Mouse (Mus musculus): ENCODE measurements around the gene Upk1b. TPM values are rescaled to one million over a fixed set of nuclear protein-coding genes. Genes with fewer than 3 reads are reported as not detected.

Gene Upk1b
- polyA plus RNA-seq, 1 experiment = 0.31 TPM

- WGBS = 48% methylated on average over 11 of the region's 11 CpGs
- H3K27me3 ChIP-seq (ENCODE audit: control insufficient read depth, insufficient read depth, low read length) = no peaks in the 10 kb centered on the region
- H3K4me1 ChIP-seq (ENCODE audit: control insufficient read depth, insufficient read depth, low read length) = no peaks in the 10 kb centered on the region
- TF ChIP-seq POLR2A (IDR thresholded peaks at IDR 0.05; ENCODE audit: borderline replicate concordance, insufficient read depth, low read length) (no peak), CTCF (IDR thresholded peaks at IDR 0.05; ENCODE audit: borderline replicate concordance, insufficient read depth, low read depth, low read length) (no peak)
- DNase-seq = no peak
- no peak overlapping the region for H3K27ac ChIP-seq (ENCODE audit: insufficient read depth, low read length)
- no peak overlapping the region for H3K4me3 ChIP-seq (replicated peaks; ENCODE audit: insufficient read depth, low read depth, low read length)
Observed at GRCm38 (mm10) chr16:38753631-38754030, 46.5 kb downstream of the Upk1b start.

GRCm38 (mm10) chr16:38750803-38751202, 49.3 kb downstream of the Upk1b start:
- DNase-seq = no peak
- TF ChIP-seq POLR2A (IDR thresholded peaks at IDR 0.05; ENCODE audit: borderline replicate concordance, insufficient read depth, low read length) (no peak), CTCF (IDR thresholded peaks at IDR 0.05; ENCODE audit: borderline replicate concordance, insufficient read depth, low read depth, low read length) (no peak)
- Histone ChIP-seq H3K27me3 (ENCODE audit: control insufficient read depth, insufficient read depth, low read length) (no peaks in the 10 kb centered on the region), H3K4me3 (replicated peaks; ENCODE audit: insufficient read depth, low read depth, low read length) (no peak overlapping the region), H3K4me1 (ENCODE audit: control insufficient read depth, insufficient read depth, low read length) (no peaks in the 10 kb centered on the region), H3K27ac (ENCODE audit: insufficient read depth, low read length) (no peak overlapping the region)
- WGBS = 79% methylated on average over 6 of the region's 6 CpGs

- 93% methylated on average over 10 of the region's 10 CpGs for WGBS
- Histone ChIP-seq H3K4me3 (replicated peaks; ENCODE audit: insufficient read depth, low read depth, low read length) (no peak overlapping the region), H3K4me1 (ENCODE audit: control insufficient read depth, insufficient read depth, low read length) (no peaks in the 10 kb centered on the region), H3K27me3 (ENCODE audit: control insufficient read depth, insufficient read depth, low read length) (no peaks in the 10 kb centered on the region), H3K27ac (ENCODE audit: insufficient read depth, low read length) (no peak overlapping the region)
- no peak for TF ChIP-seq POLR2A (IDR thresholded peaks at IDR 0.05; ENCODE audit: borderline replicate concordance, insufficient read depth, low read length)
- TF ChIP-seq CTCF (IDR thresholded peaks at IDR 0.05; ENCODE audit: borderline replicate concordance, insufficient read depth, low read depth, low read length) = no peak
- no peak for DNase-seq
Observed at GRCm38 (mm10) chr16:38743941-38744673, 56.0 kb downstream of the Upk1b start.

GRCm38 (mm10) chr16:38742659-38743131, 57.4 kb downstream of the Upk1b start:
- TF ChIP-seq POLR2A (IDR thresholded peaks at IDR 0.05; ENCODE audit: borderline replicate concordance, insufficient read depth, low read length) (no peak), CTCF (IDR thresholded peaks at IDR 0.05; ENCODE audit: borderline replicate concordance, insufficient read depth, low read depth, low read length) (0 out of 2 replicates have a peak, but pooled peaks have one; percentile 2)
- peak; percentile 36 to 68 for DNase-seq
- WGBS = under 1% methylated on average over 13 of the region's 13 CpGs
- H3K4me1 ChIP-seq (ENCODE audit: control insufficient read depth, insufficient read depth, low read length) = no peaks in the 10 kb centered on the region
- H3K27ac ChIP-seq (ENCODE audit: insufficient read depth, low read length) = peak overlapping the region; percentile 76
- no peaks in the 10 kb centered on the region for H3K27me3 ChIP-seq (ENCODE audit: control insufficient read depth, insufficient read depth, low read length)
- peak overlapping the region; percentile 99 for H3K4me3 ChIP-seq (replicated peaks; ENCODE audit: insufficient read depth, low read depth, low read length)

- TF ChIP-seq POLR2A (IDR thresholded peaks at IDR 0.05; ENCODE audit: borderline replicate concordance, insufficient read depth, low read length) (0 out of 2 replicates have a peak, but pooled peaks have one; percentile 31), CTCF (IDR thresholded peaks at IDR 0.05; ENCODE audit: borderline replicate concordance, insufficient read depth, low read depth, low read length) (no peak)
- Histone ChIP-seq H3K4me1 (ENCODE audit: control insufficient read depth, insufficient read depth, low read length) (no peaks in the 10 kb centered on the region), H3K4me3 (replicated peaks; ENCODE audit: insufficient read depth, low read depth, low read length) (peak within 1 kb of the TSS; percentile 99), H3K27ac (ENCODE audit: insufficient read depth, low read length) (peak within 1 kb of the TSS; percentile 76), H3K27me3 (ENCODE audit: control insufficient read depth, insufficient read depth, low read length) (no peaks in the 10 kb centered on the region)
- DNase-seq = peak; percentile 75 to 80
- under 1% methylated on average over 67 of the region's 69 CpGs for WGBS
Observed at GRCm38 (mm10) chr16:38742113-38742658, 57.9 kb downstream of the Upk1b start, which contains the start of gene B4galt4. B4galt4 (plus strand) TSS chr16:38742264.

- H3K27me3 ChIP-seq (ENCODE audit: control insufficient read depth, insufficient read depth, low read length) = no peaks in the 10 kb centered on the region
- WGBS = 89% methylated on average over 13 of the region's 13 CpGs
- H3K4me1 ChIP-seq (ENCODE audit: control insufficient read depth, insufficient read depth, low read length) = no peaks in the 10 kb centered on the region
- H3K4me3 ChIP-seq (replicated peaks; ENCODE audit: insufficient read depth, low read depth, low read length) = peak overlapping the region; percentile 99
- DNase-seq = no peak
- no peak overlapping the region for H3K27ac ChIP-seq (ENCODE audit: insufficient read depth, low read length)
- no peak for TF ChIP-seq POLR2A (IDR thresholded peaks at IDR 0.05; ENCODE audit: borderline replicate concordance, insufficient read depth, low read length)
- TF ChIP-seq CTCF (IDR thresholded peaks at IDR 0.05; ENCODE audit: borderline replicate concordance, insufficient read depth, low read depth, low read length) = no peak
Observed at GRCm38 (mm10) chr16:38741204-38741903, 58.8 kb downstream of the Upk1b start.

- DNase-seq = no peak
Observed at GRCm38 (mm10) chr16:38730921-38731320, 69.2 kb downstream of the Upk1b start.

More at GRCm38 (mm10) chr16:38730921-38731320, 69.2 kb downstream of the Upk1b start:
- no peaks in the 10 kb centered on the region for H3K4me1 ChIP-seq (ENCODE audit: control insufficient read depth, insufficient read depth, low read length)
- no peak overlapping the region for H3K27ac ChIP-seq (ENCODE audit: insufficient read depth, low read length)
- 71% methylated on average over 8 of the region's 8 CpGs for WGBS
- no peaks in the 10 kb centered on the region for H3K27me3 ChIP-seq (ENCODE audit: control insufficient read depth, insufficient read depth, low read length)
- TF ChIP-seq POLR2A (IDR thresholded peaks at IDR 0.05; ENCODE audit: borderline replicate concordance, insufficient read depth, low read length) = no peak
- no peak for TF ChIP-seq CTCF (IDR thresholded peaks at IDR 0.05; ENCODE audit: borderline replicate concordance, insufficient read depth, low read depth, low read length)
- H3K4me3 ChIP-seq (replicated peaks; ENCODE audit: insufficient read depth, low read depth, low read length) = no peak overlapping the region

All from cerebellum, adult 2 months (tissue).